Mouse (Mus musculus) layer of hippocampus, postnatal 14 days (tissue): ENCODE results near the gene Gna12. TPM values are rescaled to one million over a fixed set of nuclear protein-coding genes. Genes with fewer than 3 reads are reported as not detected.

Experiments used
- DNase-seq, 2 experiments: peaks; one replicate each; pipeline ENCODE4 v3.0.0; 2021 to 2022; ENCODE audit warnings: low spot score in 2 of 2, mixed read lengths in 1 of 2
- total RNA-seq, 2 experiments: library from RNA; stranded (reverse); gene quantifications; 2 replicates each; pipeline ENCODE4 v1.2.3; 2021

Gna12 gene
- total RNA-seq, 2 experiments from 2014 or later, result 88.7 to 96.0 TPM

DNA sequence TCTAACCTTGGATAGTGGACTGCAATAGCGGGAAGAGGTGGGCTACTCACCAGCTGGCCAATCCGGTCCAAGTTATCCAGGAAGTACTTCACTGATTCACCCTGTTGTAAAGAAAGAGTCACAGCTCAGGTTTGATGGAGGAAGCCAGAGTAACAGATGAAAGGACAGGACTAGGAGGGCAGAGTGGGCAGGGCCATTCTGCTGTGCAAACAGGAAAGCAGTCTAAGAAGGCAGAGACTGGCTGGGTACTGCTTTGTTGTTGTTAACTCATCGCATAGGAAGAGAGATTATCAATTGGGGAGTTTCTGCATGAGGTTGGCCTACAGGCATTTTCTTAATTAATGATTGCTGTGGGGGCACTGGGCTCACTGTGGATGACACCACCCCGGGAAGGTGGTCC, 67.7 kb downstream of the Gna12 start:
- no peak for DNase-seq

DNA sequence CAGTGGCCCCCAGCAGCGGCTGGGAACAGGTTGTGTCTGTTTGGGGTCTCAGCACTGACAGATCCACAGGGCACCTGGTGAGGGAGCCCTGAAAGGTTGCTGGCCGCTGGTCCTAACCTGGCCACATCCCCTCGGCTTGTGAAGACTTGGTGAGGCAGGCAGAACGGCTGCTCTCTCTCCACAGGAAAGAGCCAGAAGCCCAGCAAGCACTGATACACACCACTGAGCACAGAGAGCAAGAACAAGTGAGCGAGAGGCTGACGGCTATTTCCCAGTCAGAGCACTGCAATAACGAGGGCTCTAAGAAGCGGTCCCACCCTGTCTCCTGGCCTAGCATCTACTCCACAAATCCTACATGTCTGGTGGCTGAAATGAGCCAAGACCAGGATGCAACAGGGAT, 71.4 kb downstream of the Gna12 start:
- DNase-seq, result no peak

DNA sequence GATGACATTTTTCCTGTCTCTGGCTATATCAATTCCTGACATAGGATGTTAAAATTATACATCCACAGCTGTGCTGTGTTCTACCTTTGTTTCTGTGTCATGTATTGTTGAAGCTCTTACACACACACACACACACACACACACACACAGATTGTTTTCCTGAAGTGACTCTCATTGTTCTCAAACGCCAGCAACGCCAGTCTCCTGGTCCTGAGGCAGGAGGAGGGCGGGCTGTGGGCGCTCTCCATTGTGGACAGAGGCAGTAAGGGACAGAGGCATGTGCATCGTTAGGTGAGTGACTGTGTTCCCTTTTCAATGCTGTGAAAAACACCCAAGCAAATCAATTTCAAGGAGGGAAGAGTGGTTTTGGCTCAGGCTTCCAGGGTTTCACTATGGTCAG, 77.0 kb downstream of the Gna12 start:
- no peak for DNase-seq

DNA sequence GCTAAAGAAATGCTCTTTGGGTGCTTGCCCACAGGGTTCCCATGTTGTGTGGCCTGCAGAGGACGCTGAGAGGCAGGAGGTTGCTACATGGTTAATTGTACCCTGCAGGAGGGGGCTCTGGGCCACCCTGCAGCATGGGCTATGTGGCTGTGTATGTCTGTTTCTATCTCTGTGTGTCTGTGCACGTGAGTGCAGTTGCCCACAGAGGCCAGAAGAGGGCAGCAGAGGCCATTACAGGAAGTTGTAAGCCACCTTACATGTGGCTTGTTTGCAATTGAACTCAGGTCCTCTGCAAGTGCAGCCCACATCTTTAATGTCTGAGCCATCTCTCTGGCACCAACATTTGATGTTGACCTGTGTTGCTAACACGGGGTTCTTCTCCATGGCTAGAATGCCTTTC, 77.6 kb downstream of the Gna12 start:
- no peak for DNase-seq

DNA sequence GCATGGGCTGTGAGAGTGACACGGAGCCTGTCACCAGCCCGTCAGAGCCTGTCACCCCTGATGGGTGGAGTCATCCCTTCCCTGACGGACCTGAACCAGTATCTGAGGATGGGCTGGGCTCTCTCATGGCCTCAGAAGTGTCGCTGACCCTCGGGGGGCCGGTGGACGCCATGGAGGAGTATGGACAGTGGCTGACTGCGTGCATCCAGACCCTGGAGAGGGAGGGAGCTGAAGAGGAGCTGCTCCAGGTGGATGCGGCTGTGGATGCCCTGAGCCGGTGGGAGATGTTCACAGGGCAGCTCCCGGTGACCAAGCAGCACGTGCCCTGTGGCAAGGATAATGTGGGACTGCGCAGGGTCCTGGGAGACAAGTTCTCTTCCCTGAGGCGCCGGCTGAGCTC, 78.2 kb downstream of the Gna12 start:
- DNase-seq, result no peak

DNA sequence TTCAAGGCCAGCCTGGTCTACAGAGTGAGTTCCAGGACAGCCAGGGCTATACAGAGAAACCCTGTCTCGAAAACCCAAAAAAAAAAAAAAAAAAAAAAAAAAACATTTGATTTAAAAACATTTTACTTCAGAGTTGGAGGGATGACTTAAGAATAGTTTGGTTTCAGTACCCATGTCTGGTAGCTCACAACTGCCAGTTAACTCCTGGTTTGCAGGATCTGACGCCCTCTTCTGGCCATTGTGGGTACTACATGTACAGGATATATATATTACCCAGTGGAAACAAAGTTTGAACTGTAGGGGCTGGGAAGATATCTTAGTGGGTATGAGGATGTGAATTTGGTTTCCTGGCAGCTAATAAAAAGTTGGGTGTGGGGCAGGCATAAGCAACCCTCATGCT, 79.3 kb downstream of the Gna12 start:
- DNase-seq, result peak in 1 of 2 experiments; percentile 50

DNA sequence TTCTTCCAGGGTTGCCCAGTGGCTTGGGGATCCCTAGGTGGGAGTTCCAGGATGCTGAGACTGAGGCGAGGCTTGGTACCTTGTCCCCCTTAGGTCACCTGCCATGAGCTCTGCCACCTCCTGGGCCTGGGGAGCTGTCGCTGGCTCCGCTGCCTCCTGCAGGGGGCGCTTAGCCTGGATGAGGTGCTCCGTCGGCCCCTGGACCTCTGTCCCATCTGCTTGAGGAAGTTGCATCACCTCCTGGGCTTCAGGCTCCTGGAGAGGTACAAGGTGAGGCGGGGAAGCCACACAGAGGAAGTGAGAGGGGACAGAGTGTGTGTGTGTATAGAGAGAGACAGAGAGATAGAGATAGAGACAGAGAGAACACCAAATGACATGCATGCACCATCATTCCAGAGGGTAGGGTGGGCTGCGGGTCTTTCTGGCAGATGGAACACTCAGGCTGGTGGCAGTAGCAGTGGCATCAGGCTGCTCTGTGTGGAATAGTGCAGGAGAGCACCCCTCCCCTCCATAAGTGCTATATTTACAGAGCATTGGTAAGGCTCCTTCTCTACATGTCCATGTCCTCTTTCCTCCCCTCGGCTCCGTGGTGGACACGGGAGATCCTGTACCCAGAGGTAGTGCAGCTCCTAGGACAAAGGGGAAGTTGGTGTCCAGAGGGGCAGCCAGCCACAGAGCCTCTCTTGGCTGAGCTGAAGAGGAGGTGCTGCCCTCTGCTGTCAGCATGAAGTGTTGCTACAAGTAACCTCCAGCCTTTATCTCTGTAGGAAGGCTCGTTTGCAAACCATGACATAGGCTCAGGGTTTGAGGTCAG, 81.0 kb downstream of the Gna12 start:
- DNase-seq, result peak; percentile 76 to 79

DNA sequence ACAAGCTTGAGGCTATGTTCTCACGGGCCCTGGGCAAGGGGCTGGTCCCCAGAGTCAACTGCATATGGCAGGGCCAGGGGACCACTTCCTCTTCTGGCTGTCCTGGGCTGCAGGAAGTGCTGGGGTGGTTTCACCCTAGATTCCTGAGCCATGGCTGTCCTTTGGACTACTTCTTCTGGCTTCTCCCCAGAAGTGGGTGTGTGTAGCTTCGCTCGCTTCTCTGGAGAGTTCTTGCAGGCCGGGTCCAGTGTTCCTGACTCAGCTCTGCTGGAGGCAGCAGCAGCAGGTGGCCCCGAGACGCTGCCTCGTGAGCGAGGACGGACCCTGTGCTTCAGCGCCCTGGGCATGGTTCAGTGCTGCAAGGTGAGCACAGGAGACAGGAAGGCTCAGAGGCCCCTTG, 81.8 kb downstream of the Gna12 start:
- no peak for DNase-seq

DNA sequence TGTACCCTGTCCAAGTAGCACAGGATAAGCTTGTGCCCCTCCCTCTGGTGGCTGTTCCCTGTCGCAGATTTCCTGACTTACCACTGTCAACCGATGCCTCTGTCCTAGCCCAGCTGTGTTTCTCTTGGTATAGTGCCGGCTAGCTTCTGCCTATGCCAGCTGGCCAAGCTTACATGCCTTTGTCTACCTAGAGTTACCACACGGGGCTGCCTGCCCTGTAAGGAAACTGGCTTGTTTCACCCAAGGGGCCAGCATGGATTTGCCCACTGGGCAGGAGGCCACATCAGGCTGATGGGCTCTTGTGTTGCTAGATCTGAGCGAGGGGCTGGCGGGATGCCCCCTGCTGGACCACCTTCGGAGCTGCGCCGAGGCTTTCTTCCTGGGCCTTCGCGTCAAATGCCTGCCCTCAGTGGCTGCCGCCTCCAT, 86.5 kb downstream of the Gna12 start:
- peak in 1 of 2 experiments; percentile 62 for DNase-seq

DNA sequence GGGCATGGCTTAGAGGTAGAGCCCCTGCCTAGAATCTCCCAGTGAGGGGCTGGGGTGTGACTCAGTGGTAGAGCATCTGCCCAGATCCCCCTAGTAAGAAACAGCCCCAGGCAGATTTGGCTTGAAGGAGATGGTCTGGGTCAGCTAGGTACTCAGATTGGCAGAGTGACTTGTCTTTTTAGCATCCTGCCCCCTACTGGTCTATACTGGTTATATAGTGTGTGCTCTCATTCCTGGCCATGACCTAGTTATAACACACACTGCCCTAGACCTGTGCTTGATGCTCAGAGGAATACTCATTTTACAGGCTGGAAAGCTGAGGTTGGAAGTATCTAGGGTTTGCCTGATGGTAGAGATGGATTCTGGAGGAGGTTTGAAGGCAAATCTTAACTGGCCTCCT, 88.4 kb downstream of the Gna12 start:
- DNase-seq, result no peak

DNA sequence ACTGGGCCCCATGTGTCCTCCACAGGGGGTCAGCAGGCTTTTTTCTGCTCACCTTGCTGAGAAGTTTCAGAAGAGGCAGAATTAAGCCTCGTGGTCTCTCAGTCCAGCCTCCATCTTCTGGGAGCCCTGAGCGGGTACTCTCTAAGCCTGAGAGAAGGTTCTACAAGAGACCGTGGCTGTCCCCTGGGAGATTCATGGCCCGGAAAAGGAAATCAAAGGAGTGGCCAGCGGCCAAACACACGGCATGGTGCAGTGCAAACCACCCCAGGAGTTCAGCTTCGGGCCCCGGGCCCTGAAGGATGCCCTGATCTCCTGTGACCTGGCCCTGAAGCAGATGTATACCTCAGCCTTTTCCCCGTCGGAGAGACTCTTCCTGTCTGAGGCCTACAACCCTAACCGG, 89.2 kb downstream of the Gna12 start:
- DNase-seq, result no peak

DNA sequence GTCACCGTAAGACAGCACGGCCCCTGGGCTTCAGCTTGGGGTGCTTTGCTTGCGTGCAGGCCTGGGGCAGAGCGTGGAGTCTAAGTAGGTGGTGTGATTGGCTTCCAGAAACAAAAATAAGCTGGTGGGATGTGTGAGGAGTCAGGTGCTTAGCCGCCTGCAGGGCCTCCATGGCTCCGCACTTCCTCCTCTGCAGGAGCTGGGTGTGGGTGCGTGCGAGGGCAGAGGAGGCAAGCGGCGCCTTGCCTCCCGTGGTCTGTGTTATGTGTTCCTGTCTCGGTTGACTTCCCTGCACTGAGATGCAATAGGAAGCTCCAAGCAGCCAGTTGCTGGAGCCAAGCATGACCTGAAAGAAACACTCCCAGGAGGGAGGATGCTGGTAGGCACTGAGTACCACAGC, 90.4 kb downstream of the Gna12 start:
- no peak for DNase-seq

DNA sequence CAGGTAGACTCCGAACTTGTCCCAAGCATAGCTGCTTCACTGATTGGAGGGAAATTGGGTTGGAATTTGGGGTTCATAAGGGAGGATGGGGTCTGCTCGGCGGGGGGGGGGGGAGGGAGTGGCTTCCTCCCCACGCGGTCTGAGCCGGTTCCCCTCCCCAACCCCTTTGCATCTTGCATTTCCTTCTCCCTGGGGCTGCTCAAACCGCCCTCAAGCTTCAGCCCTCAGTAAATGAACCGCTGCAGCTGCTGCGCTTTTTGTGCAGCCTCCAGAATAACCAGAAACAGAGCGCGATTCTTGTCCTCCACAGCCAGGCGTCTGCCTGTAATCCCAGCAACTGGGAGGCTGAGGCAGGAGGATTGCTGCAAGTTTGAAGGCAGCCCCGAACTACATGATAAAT, 94.1 kb downstream of the Gna12 start:
- DNase-seq, result no peak

DNA sequence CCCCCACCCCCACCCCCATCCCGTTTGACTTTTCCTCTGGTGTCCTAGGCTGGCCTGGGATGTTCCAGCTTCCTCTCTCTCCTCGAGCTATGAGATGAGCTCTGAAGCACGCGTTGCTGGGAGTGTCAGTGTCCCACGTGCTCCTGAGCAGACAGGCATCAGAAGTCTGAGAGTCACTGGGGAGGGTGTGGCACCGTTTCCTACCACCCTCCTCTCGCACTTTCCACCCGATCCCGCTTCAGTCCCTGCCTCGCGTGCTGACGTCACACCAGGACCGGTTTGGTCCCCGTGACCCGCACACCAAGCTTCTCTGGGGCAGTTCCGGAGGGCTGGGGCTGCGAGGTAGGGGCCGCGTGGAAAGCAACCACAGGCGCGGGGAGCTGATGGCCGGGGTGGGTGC, 94.9 kb downstream of the Gna12 start:
- DNase-seq, result no peak

DNA sequence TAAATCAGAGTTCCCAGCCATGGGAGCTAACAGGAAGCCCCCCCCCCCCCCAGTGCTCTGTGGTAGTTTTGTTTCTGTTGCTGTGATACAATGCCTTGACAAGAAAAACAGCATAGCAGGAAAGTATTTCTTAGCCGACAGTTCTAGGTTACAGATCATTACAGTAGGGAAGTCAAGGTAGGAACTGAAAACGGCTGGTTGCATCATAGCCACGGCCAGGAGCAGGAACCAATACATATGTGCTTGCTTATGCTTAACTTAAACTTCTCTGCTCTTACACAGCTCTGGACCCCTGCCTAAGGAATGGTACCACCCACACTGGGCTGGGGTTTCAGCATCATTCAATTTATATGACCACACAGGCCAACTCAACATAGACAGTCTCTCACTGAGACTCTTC, 96.9 kb downstream of the Gna12 start:
- no peak for DNase-seq

DNA sequence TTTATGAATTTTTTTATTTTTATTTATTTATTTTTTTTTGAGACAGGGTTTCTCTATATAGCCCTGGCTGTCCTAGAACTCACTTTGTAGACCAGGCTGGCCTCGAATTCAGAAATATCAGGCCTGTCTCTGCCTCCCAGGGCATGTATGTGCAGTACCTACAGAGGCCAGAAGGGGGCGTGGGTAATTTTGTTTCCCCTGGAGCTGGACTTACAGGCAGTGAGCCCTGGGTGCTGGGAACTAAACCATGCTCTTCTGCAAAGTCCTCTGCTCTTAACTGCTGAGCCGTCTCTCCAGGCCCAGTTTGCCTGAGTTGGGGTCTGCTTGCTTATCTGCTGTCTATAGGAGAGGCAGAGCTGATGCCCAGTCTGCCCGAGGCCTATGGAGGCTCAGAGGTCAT, 98.0 kb downstream of the Gna12 start:
- DNase-seq, result no peak

DNA sequence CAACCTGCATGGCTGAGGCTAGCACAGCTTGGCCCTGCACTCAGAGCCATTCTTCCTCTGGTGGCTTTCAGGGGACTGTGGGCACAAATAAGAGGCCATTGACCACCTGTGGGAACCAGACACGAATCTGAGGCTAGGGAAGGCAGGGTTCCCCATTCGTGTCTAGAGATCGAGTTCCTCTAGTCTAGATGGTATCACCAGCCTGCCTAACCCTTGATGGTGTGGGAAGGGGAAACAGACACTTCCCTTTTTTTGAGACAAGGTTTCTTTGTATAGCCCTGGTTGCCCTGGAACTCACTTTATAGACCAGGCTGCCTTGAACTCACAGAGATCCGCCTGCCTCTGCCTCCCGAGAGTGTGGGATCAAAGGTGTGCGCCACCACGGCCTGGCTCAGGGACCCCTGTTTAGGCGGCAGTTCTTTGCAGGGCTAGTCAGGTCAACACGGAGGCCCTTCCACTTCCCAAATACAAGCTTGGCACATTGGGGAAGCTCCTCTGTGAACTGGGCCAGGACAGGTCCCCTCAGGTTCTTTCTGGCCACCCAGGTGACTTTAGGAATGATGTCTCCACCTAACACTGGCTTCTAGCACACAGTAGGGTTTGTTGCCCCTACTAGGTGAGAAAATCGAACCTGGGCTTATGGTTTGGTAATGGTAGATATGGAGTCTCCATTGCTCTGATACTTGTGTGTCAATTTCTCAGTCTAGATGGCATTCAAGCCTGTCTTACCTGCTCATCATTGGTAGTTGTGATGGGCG, 99.0 kb downstream of the Gna12 start:
- no peak for DNase-seq

DNA sequence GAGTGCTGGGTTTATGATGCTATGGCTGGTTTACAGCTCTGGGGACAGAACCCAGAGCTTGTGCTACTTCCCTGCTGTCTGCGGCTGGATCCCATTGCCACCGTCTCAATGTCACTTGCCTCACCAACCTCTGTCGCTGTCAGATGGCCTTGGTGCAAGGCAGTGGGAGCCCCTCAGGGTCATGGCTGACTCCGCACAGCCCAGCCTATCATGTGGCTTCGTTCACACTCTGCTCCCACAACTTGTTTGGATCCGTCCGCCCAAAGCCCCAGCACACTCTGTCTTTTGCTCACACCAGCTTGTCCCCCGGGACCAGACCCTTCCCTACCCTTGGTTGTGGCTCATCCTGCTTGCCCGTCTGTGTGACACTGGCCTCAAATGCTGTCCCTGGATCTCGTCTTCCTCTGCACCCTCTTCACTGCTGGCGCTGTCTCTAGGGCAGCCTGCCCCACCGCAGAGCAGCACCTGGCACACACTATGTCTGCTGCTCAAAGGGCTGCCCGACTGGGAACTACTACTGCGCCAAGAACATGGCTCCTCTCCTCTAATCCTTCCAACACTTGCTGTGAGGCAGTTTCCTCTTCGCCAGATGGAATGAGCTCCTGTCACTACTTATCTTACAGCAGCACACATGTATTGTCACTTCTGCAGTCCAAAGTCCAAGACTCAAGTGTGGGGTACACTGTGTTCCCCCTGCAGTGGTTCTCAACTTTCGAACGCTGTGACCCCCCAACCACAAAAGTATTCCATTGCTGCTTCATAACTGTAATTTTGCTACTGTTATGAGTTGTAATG, 103.1 kb downstream of the Gna12 start:
- no peak for DNase-seq

DNA sequence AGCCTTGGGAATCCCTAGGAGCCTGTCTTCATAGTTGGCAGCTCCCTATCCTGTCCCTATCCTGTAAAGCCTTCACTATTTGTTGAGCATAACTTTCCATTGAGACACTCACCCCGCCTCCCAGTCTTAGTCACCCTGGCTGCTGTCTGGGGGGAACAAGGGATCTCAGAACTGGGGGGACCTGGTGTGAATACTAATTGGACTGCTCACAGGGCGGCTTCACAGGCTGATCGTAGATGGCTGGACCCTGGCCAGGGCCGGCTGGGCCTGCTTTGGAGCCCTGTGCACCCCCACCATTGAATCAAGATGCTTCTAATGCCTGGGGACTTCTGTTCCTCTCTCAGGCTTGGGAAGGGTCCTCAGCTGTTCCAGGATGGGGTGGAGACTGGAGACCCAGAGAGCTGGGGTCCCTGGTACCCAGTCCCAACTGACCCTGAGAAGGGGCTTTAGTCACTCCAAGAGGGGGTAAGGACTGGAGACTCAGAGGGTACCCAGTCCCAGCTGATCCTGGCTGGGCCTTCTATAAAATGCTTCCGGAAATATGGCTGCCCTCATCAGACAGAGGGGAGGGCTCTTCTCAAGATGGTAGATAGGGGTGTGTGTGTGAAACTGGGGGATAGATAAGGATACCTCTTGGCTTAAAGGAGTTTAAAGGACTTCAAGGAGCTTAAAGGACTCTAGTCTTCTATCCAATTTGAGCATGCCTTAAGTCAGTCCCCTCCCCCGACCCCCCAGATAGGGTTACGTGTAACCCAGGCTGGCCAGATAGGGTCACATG, 104.0 kb downstream of the Gna12 start:
- peak; percentile 73 to 87 for DNase-seq

DNA sequence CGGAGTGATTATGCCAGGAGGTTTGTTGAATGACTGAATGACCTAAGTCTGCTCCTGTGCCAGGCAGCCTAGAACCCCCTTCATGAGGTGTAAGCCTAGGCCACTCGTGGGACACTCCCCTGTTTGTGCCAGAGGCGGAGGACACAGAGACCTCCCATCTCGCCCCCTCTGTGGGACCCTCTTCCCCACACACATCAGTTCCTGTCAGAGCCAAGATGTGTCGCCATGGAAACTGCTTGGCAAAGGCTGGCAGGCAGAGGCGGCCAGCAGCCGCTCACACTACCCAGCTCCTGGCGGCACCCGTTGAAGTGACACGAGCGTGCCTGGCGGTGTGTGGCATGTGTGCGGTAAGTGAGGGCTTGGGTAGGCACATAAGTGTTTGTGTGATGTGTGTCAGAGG, 106.4 kb downstream of the Gna12 start, which contains the start of gene Amz1:
Gene Amz1, plus strand, starts transcription at position 306 of the 400 bp plus-strand sequence.
- peak; percentile 80 for DNase-seq

DNA sequence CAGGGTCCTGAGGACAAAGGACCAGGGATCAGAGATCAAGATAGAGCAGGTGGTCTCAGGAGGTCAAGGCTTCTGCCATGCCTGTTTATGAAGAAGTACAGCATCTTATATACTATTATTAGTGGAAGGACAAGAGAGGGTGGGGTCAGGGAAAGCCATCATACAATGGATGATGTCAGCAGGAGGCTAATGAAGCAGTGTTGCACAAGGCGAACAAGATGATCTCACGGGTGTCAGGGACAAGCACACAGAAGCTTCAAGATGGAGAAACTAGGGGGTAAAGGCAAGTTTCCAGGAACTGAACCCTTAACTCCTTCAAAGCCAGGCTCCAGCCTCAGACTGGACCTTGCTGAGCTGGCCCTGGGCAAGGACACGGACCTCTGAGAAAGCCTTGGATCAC, 108.1 kb downstream of the Gna12 start:
- DNase-seq, result no peak
